Mouse (Mus musculus) thymus, adult 2 months (tissue): ENCODE results near the gene Prkn.

Experiments
- CTCF ChIP-seq: fragments of 200-500 bp; IDR thresholded peaks from 2 replicates; pipeline ENCODE4 v1.5.1; 2012; ENCODE audit warnings: mild to moderate bottlenecking, control low read depth, low read length, moderate library complexity, borderline replicate concordance; ENCODE audit not compliant: control insufficient read depth, poor library complexity, insufficient read depth; ENCODE audit errors: extremely low read depth
- POLR2A ChIP-seq: fragments of 200-500 bp; IDR thresholded peaks from 2 replicates; pipeline ENCODE4 v1.6.1; 2012; ENCODE audit warnings: mild to moderate bottlenecking, low read length, control low read depth, moderate library complexity; ENCODE audit not compliant: control insufficient read depth, poor library complexity, insufficient read depth; ENCODE audit errors: extremely low read depth

GRCm38 (mm10) chr17:11863017-11863416 is 1022.8 kb downstream of the Prkn start:
- TF ChIP-seq POLR2A (no peak), CTCF (no peak)
